ENCODE assay signal across 19 mouse cellular contexts in genomic region chr15:23104668-23105380, GRCm38 (mm10).
A peak's percentile ranks its signal among the peaks of the same experiment; 100 is the strongest.
DNase-seq lines count a peak whose midpoint lies in the region; ATAC-seq and TF ChIP-seq lines count a peak whose summit lies in the region.
"Had no signal": no experiment of that assay in that cellular context is flagged by ENCODE, and none has a peak within 500 bp of the region (broad histone marks: within the 10 kb centered on the region; RNA-seq: fewer than 3 reads in every experiment).

No protein-coding gene starts in this region.

- no peak for ATAC-seq in limb, embryonic 11.5 days (ENCODE audit: insufficient number of reproducible peaks, low FRiP score, low TSS enrichment, low read depth)
- ATAC-seq: intestine, embryonic 16.5 days had no signal

- no peaks in the 10 kb centered on the region for H3K9me3 ChIP-seq in limb, embryonic 11.5 days (ENCODE audit: control insufficient read depth, low read length)
- H3K9me3 ChIP-seq: embryonic facial prominence, embryonic 15.5 days; heart, embryonic 15.5 days; limb, embryonic 15.5 days; midbrain, embryonic 12.5 days had no signal

- peak; percentile 5 to 30 for DNase-seq in kidney, postnatal 4 days
- DNase-seq in kidney, adult 2 months, result no peak
- DNase-seq in ES-CJ7 (ENCODE audit: low read depth, low spot score) (peak; percentile 60), NIH3T3 (ENCODE audit: low read depth) (peak; percentile 39)
- DNase-seq in limb, embryonic 11.5 days (ENCODE audit: low spot score), result peak; percentile 21
- no peak for DNase-seq in adrenal gland, adult 8-10 months
- DNase-seq in thymus, adult 2 months, result no peak
- DNase-seq: adrenal gland, postnatal 10 days; cerebellum, postnatal 25 days; lung, adult 2 months; lung, postnatal 4 days; right cerebral cortex, postnatal 4 days; thymus, adult 18-20 months had no signal

- H3K27ac ChIP-seq in kidney, adult 2 months (ENCODE audit: insufficient read depth, low read depth, low read length), result no peak overlapping the region
- H3K27ac ChIP-seq in limb, embryonic 11.5 days (replicated peaks; ENCODE audit: low read depth, low read length), result no peak overlapping the region
- no peak overlapping the region for H3K27ac ChIP-seq in thymus, adult 2 months (ENCODE audit: control insufficient read depth, insufficient read depth, low read length)
- H3K27ac ChIP-seq: embryonic facial prominence, embryonic 15.5 days; heart, embryonic 15.5 days; limb, embryonic 15.5 days; midbrain, embryonic 12.5 days had no signal

- no peaks in the 10 kb centered on the region for H3K36me3 ChIP-seq in kidney, adult 2 months (ENCODE audit: control insufficient read depth, insufficient read depth, low read length)
- no peaks in the 10 kb centered on the region for H3K36me3 ChIP-seq in limb, embryonic 11.5 days (ENCODE audit: control insufficient read depth, insufficient read depth, low read length)
- no peaks in the 10 kb centered on the region for H3K36me3 ChIP-seq in thymus, adult 2 months (ENCODE audit: control insufficient read depth, insufficient read depth, low read length)
- H3K36me3 ChIP-seq: embryonic facial prominence, embryonic 15.5 days; heart, embryonic 15.5 days; limb, embryonic 15.5 days; midbrain, embryonic 12.5 days had no signal

- no peak for TF ChIP-seq POLR2A in kidney, adult 2 months (IDR thresholded peaks at IDR 0.05; ENCODE audit: low read depth, low read length)
- no peak for TF ChIP-seq POLR2A in thymus, adult 2 months (IDR thresholded peaks at IDR 0.05; ENCODE audit: control insufficient read depth, extremely low read depth, insufficient read depth, low read length, poor library complexity)

- no peaks in the 10 kb centered on the region for H3K27me3 ChIP-seq in kidney, adult 2 months (replicated peaks; ENCODE audit: control insufficient read depth, insufficient read depth, low read length)
- no peaks in the 10 kb centered on the region for H3K27me3 ChIP-seq in limb, embryonic 11.5 days (ENCODE audit: control insufficient read depth, insufficient read depth, low read length)
- H3K27me3 ChIP-seq in thymus, adult 2 months (ENCODE audit: control insufficient read depth, insufficient read depth, low read length), result no peaks in the 10 kb centered on the region
- H3K27me3 ChIP-seq: CH12.LX; embryonic facial prominence, embryonic 15.5 days; heart, embryonic 15.5 days; limb, embryonic 15.5 days; midbrain, embryonic 12.5 days had no signal

- H3K4me1 ChIP-seq in kidney, adult 2 months (ENCODE audit: control insufficient read depth, insufficient read depth, low read length), result no peaks in the 10 kb centered on the region
- H3K4me1 ChIP-seq in limb, embryonic 11.5 days (ENCODE audit: control insufficient read depth, insufficient read depth, low read length), result no peaks in the 10 kb centered on the region
- no peaks in the 10 kb centered on the region for H3K4me1 ChIP-seq in thymus, adult 2 months (replicated peaks; ENCODE audit: control insufficient read depth, insufficient read depth, low read length)
- H3K4me1 ChIP-seq: embryonic facial prominence, embryonic 15.5 days; heart, embryonic 15.5 days; limb, embryonic 15.5 days; midbrain, embryonic 12.5 days had no signal

- H3K4me3 ChIP-seq in kidney, adult 2 months (ENCODE audit: insufficient read depth, low read depth, low read length), result no peak overlapping the region
- H3K4me3 ChIP-seq in limb, embryonic 11.5 days (ENCODE audit: low read depth, low read length), result no peak overlapping the region
- no peak overlapping the region for H3K4me3 ChIP-seq in thymus, adult 2 months (ENCODE audit: control insufficient read depth, insufficient read depth, low read length)
- H3K4me3 ChIP-seq: embryonic facial prominence, embryonic 15.5 days; heart, embryonic 15.5 days; limb, embryonic 15.5 days; midbrain, embryonic 12.5 days had no signal

- no peak for TF ChIP-seq CTCF in kidney, adult 2 months (conservative IDR thresholded peaks at IDR 0.05; ENCODE audit: insufficient read depth, insufficient read length, low read depth, low read length)
- TF ChIP-seq CTCF in thymus, adult 2 months (IDR thresholded peaks at IDR 0.05; ENCODE audit: borderline replicate concordance, control insufficient read depth, extremely low read depth, insufficient read depth, low read length, poor library complexity), result no peak

- H3K9ac ChIP-seq in limb, embryonic 11.5 days (ENCODE audit: low read length), result no peak overlapping the region
- H3K9ac ChIP-seq: embryonic facial prominence, embryonic 15.5 days; heart, embryonic 15.5 days; limb, embryonic 15.5 days; midbrain, embryonic 12.5 days had no signal

- WGBS in kidney, adult 2 months, result 35% methylated on average over 5 of the region's 5 CpGs
- 31% methylated on average over 5 of the region's 5 CpGs for WGBS in limb, embryonic 11.5 days
- 62% methylated on average over 5 of the region's 5 CpGs for WGBS in thymus, adult 2 months

- no peak overlapping the region for H3K4me2 ChIP-seq in limb, embryonic 11.5 days (ENCODE audit: low read depth, severe bottlenecking)
- H3K4me2 ChIP-seq: embryonic facial prominence, embryonic 15.5 days; heart, embryonic 15.5 days; limb, embryonic 15.5 days; midbrain, embryonic 12.5 days had no signal

Comparison
In these comparisons a context has a peak if more than half of its experiments do, and no peak if none do; other contexts are left out.
1. DNase-seq: peak in kidney, postnatal 4 days (2 of 2), ES-CJ7 (single experiment), NIH3T3 (single experiment) and limb, embryonic 11.5 days (single experiment); none in kidney, adult 2 months (single experiment), adrenal gland, adult 8-10 months (single experiment) and thymus, adult 2 months (single experiment).